Mouse (Mus musculus) lung, postnatal 0 days (tissue): Measurements from ENCODE around the gene Rdm1. TPM values are rescaled to one million over a fixed set of nuclear protein-coding genes. Genes with fewer than 3 reads are reported as not detected.
A peak's percentile ranks its signal among the peaks of the same experiment; 100 is the strongest.

ENCODE experiments used
- ATAC-seq: fragments of 200-750 bp; cut with Nextera tagmentation; 2 replicates; pipeline ENCODE4 v1.8.0; 2017; ENCODE audit warnings: moderate library complexity
- DNase-seq: peaks from one replicate; pipeline ENCODE4 v3.0.0-alpha.2; 2016; ENCODE audit warnings: low spot score
- H3K27ac ChIP-seq: fragments of 300-500 bp; sonication (generic); 2 replicates; pipeline ENCODE4 v1.5.1; 2014; ENCODE audit warnings: antibody characterized with exemption, mild to moderate bottlenecking, low read length, mixed read lengths
- H3K27me3 ChIP-seq: fragments of 300-500 bp; sonication (generic); replicated peaks from 2 replicates; pipeline ENCODE4 v1.6.1; 2014; ENCODE audit warnings: low read length, mixed read lengths; ENCODE audit not compliant: insufficient read depth
- H3K36me3 ChIP-seq: fragments of 300-500 bp; sonication (generic); 2 replicates; pipeline ENCODE4 v1.6.1; 2014; ENCODE audit warnings: low read length, mixed read lengths; ENCODE audit not compliant: insufficient read depth
- H3K4me1 ChIP-seq: fragments of 300-500 bp; sonication (generic); 2 replicates; pipeline ENCODE4 v1.6.1; 2014; ENCODE audit warnings: antibody characterized with exemption, low read depth, low read length, mixed read lengths; ENCODE audit not compliant: insufficient read depth
- H3K4me2 ChIP-seq: fragments of 300-500 bp; sonication (generic); replicated peaks from 2 replicates; pipeline ENCODE4 v1.6.1; 2014; ENCODE audit warnings: low read depth, mild to moderate bottlenecking, low read length, moderate library complexity, mixed read lengths
- H3K4me3 ChIP-seq: fragments of 300-500 bp; sonication (generic); 2 replicates; pipeline ENCODE4 v1.5.1; 2014; ENCODE audit warnings: low read depth, low read length
- H3K9ac ChIP-seq: fragments of 300-500 bp; sonication (generic); replicated peaks from 2 replicates; pipeline ENCODE4 v1.6.1; 2014; ENCODE audit warnings: low read depth, mild to moderate bottlenecking
- H3K9me3 ChIP-seq: fragments of 300-500 bp; sonication (generic); 2 replicates; pipeline ENCODE4 v1.6.1; 2016; ENCODE audit warnings: low read length, mixed read lengths
- CTCF ChIP-seq: IDR thresholded peaks from 2 replicates; pipeline ENCODE4 v1.5.1; 2016; ENCODE audit warnings: antibody characterized with exemption, mild to moderate bottlenecking
- EP300 ChIP-seq: IDR thresholded peaks from 2 replicates; pipeline ENCODE4 v1.6.1; 2016; ENCODE audit warnings: antibody characterized with exemption, mild to moderate bottlenecking, control low read depth
- WGBS: fragments of 180-500 bp; shearing (Covaris S2); extraction: QIAGEN DNeasy Blood & Tissue Kit; methylation state at CpG from one replicate; pipeline ENCODE4 v1.1.7; 2014; 5-methylcytosine and 5-hydroxymethylcytosine counted together
- polyA plus RNA-seq: library from polyadenylated mRNA; unstranded; fragments of >200 nt; fragmentation: Nextera tagmentation; extraction: Ambion mirVana; gene quantifications from 2 replicates; pipeline ENCODE4 v1.2.1, GENCODE M21; 2015

The Rdm1 gene
- polyA plus RNA-seq, 1 experiment from 2014 or later = 20.1 TPM

DNA sequence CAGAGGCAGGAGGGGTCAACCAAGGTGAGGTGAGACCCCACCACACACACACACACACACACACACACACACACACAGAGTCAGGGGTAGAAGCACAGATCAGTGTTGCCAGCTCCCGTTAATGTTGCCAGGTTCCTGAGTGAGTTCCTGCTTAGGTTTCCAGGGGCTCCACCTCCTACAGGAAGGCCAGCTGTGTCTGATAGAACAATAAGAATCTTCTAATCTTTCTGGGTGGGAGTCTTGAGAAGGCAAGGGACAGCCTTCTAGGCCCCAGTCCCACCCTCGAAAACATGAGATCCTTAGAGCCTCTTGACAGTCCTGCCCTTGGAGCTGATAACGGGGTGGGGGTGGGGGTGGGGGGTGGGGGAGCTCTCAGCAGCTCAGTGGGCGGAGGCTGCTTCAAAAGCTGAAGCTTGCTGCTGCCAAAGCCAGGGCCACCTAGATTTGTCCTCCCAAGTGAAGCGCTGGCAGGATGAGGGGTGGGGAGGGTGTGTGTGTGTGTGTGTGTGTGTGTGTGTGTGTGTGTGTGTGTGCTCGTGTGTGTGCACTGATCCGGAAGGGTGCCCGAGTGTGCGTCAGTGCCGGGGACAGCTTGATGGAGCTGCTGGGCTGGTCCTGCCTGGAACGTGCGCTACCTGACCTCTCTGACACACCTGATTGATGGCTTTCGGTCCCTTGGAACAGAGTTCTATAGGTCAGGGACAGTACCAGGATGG is 41.7 kb downstream of the Rdm1 start:
- Histone ChIP-seq H3K4me1 (peaks cover 10% of the 10 kb centered on the region; the same call in 1 of the 2 replicates), H3K4me3 (peak overlapping the region; percentile 60; the same call in 1 of the 2 replicates), H3K27me3 (no peaks in the 10 kb centered on the region), H3K9me3 (no peaks in the 10 kb centered on the region), H3K9ac (peak overlapping the region; percentile 16; the same call in 1 of the 2 replicates), H3K4me2 (peak overlapping the region; percentile 71), H3K36me3 (no peaks in the 10 kb centered on the region), H3K27ac (peak overlapping the region; percentile 90)
- ATAC-seq (peak; percentile 54), DNase-seq (peak; percentile 82)
- TF ChIP-seq CTCF (no peak), EP300 (peak; percentile 74)
- whole genome bisulfite sequencing = 18% methylated on average over 13 of the region's 13 CpGs

DNA sequence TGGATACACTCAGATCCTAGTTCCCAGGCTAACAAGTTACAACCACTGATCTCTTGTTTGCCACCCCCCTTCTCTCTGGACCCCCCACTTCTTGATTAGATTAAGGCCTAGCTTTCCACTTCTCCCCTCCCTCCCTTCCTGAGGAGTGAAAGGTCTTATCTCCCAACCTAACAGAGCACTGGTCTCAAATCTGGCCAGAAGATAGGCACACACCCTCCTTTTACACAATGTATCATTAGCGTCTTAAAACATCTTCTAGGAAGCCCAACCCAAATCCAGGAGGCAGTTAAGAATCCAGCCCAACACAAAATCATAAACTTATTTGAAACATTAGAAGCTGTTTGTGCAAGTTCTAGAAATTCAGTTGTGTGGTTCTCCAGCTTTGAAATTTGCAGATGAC is 43.3 kb downstream of the Rdm1 start:
- H3K9ac ChIP-seq = no peak overlapping the region
- DNase-seq = peak; percentile 47
- no peaks in the 10 kb centered on the region for H3K36me3 ChIP-seq
- H3K9me3 ChIP-seq = no peaks in the 10 kb centered on the region
- no peak overlapping the region for H3K4me3 ChIP-seq
- ATAC-seq = no peak
- H3K4me1 ChIP-seq = peaks cover 14% of the 10 kb centered on the region; the same call in 1 of the 2 replicates
- TF ChIP-seq EP300 (peak; percentile 59; the same call in 1 of the 2 replicates), CTCF (no peak)
- no peaks in the 10 kb centered on the region for H3K27me3 ChIP-seq
- 39% methylated on average over 1 of the region's 1 CpGs for WGBS
- no peak overlapping the region for H3K4me2 ChIP-seq
- H3K27ac ChIP-seq = peak overlapping the region; percentile 23; the same call in 1 of the 2 replicates

DNA sequence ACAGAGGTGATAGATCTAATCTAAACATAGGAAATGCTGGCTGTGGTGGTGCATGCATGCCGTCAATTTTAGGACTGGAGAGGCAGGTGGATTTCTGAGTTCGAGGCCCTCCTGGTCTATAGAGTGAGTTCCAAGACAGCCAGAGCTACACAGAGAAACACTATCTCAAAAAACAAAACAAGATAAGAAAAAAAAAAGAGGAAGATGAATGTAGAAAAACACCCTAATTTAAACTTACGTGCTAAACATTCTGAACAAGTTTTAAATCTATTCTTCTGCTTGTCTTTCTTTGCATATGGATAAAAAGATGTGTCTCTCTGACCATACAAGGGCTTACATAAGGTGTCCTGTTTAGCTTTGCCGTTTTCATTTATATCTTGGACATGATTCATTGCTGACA is 44.3 kb downstream of the Rdm1 start:
- H3K4me1 ChIP-seq = peaks cover 14% of the 10 kb centered on the region; the same call in 1 of the 2 replicates
- H3K4me3 ChIP-seq = no peak overlapping the region
- TF ChIP-seq EP300 (no peak), CTCF (no peak)
- no peaks in the 10 kb centered on the region for H3K9me3 ChIP-seq
- H3K36me3 ChIP-seq = no peaks in the 10 kb centered on the region
- no peaks in the 10 kb centered on the region for H3K27me3 ChIP-seq
- H3K27ac ChIP-seq = no peak overlapping the region
- no peak overlapping the region for H3K4me2 ChIP-seq
- DNase-seq (no peak), ATAC-seq (no peak)
- WGBS = 71% methylated on average over 4 of the region's 4 CpGs
- no peak overlapping the region for H3K9ac ChIP-seq

DNA sequence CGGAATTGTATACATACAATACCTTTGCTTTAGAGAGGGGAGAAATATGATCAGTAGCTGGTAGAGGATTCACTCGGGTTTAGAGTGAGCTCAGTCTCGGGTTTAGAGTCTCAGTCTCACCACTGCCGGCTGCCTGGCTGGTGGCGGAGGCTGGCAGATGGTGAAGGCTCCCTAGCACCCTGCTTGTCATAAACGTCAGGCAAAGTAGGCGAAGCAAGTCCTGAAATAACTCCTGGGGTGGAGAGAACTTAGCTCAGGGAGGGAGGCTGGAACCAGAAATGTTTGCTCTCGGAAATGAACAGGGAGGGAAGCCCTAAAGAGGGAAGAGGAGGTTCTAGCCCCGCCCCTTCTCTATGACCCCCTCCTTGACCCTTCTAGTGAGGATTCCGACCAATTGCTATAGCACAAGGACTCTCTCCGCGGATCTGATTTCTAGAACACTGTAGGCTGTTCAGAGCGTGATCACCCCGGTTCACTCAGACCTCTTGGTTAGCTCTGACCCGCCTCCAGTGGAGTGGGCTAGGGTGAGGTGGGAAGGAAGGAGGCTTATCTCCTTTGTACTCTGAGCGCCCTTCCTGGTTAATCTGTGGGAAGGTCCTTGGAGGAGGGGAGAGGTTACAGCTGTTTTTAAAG is 46.1 kb downstream of the Rdm1 start:
- no peaks in the 10 kb centered on the region for H3K36me3 ChIP-seq
- 7% methylated on average over 16 of the region's 16 CpGs for WGBS
- H3K27me3 ChIP-seq = no peaks in the 10 kb centered on the region
- H3K9ac ChIP-seq = no peak overlapping the region
- H3K4me2 ChIP-seq = peak overlapping the region; percentile 0
- TF ChIP-seq EP300 (peak; percentile 80), CTCF (no peak)
- peak overlapping the region; percentile 34 for H3K27ac ChIP-seq
- H3K4me1 ChIP-seq = peaks cover 10% of the 10 kb centered on the region; the same call in 1 of the 2 replicates
- ATAC-seq (peak; percentile 71), DNase-seq (peak; percentile 86)
- no peaks in the 10 kb centered on the region for H3K9me3 ChIP-seq
- no peak overlapping the region for H3K4me3 ChIP-seq

DNA sequence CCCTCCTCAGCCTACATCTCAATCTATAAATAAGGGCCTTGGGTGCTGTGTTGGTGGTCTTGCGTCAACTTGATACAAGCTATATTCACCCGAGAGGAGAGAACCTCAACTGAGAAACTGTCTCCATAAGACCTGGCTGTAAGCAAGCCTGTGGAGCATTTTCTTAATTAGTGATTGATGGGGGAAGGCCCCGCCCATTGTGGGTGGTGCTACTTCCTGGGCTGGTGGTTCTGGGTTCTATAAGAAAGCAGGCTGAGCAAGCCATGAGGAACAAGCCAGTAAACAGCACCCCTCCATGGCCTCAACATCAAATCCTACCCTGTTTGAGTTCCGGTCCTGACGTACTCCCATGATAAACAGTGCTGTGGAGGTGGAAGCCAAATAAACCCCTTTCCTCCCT is 47.1 kb downstream of the Rdm1 start:
- peaks cover 9% of the 10 kb centered on the region; the same call in 1 of the 2 replicates for H3K4me1 ChIP-seq
- no peak overlapping the region for H3K4me2 ChIP-seq
- 90% methylated on average over 5 of the region's 5 CpGs for WGBS
- H3K4me3 ChIP-seq = no peak overlapping the region
- 0 out of 2 replicates have a peak overlapping the region, but pooled peaks have one; percentile 34 for H3K27ac ChIP-seq
- no peaks in the 10 kb centered on the region for H3K9me3 ChIP-seq
- TF ChIP-seq EP300 = no peak
- TF ChIP-seq CTCF = no peak
- DNase-seq (no peak), ATAC-seq (no peak)
- no peak overlapping the region for H3K9ac ChIP-seq
- no peaks in the 10 kb centered on the region for H3K27me3 ChIP-seq
- H3K36me3 ChIP-seq = no peaks in the 10 kb centered on the region

DNA sequence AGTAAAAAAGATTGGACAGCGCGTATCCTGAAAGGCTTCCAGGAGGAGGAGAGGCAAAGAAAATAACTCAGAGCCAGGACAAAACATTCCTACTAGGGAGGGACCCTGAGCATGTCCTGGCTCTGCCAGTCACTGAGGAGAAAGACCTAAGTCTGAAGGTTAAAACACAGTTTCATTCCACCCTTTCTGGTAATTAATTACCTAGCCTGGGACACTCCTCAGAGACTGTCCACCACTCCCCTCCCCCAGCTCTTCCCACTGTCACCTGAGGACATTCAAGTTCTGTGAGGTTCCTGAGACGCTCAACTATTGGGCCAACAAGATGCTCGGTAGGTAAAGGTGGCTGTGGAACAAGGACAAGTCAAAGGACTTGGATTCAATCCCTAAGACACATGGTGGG is 48.4 kb downstream of the Rdm1 start:
- 83% methylated on average over 4 of the region's 4 CpGs for WGBS
- DNase-seq = no peak
- H3K9ac ChIP-seq = no peak overlapping the region
- no peak overlapping the region for H3K27ac ChIP-seq
- no peaks in the 10 kb centered on the region for H3K36me3 ChIP-seq
- no peak overlapping the region for H3K4me2 ChIP-seq
- no peak for ATAC-seq
- H3K4me1 ChIP-seq = peaks cover 5% of the 10 kb centered on the region; the same call in 1 of the 2 replicates
- TF ChIP-seq CTCF (no peak), EP300 (no peak)
- H3K9me3 ChIP-seq = no peaks in the 10 kb centered on the region
- no peak overlapping the region for H3K4me3 ChIP-seq
- no peaks in the 10 kb centered on the region for H3K27me3 ChIP-seq
